Mouse (Mus musculus): ENCODE data around the gene Capn13. TPM values are rescaled to one million over a fixed set of nuclear protein-coding genes. Genes with fewer than 3 reads are reported as not detected.
A peak's percentile ranks its signal among the peaks of the same experiment; 100 is the strongest.
"Not testable (repeated sequence)": the region's sequence is repeated elsewhere in the genome, so short reads cannot be mapped to it uniquely, and the experiment has no call there.

The Capn13 gene
- total RNA-seq, 2 experiments from 2014 or later: not detected

GRCm38 (mm10) chr17:73282702-73283101, 118.0 kb downstream of the Capn13 start:
- DNase-seq (ENCODE audit: low spot score in 2 of 2): not testable (repeated sequence)

GRCm38 (mm10) chr17:73277770-73278169, 122.9 kb downstream of the Capn13 start:
- DNase-seq (ENCODE audit: low spot score in 2 of 2): no peak

GRCm38 (mm10) chr17:73275066-73275465, 125.6 kb downstream of the Capn13 start:
- no peak for DNase-seq (ENCODE audit: low spot score in 2 of 2)

GRCm38 (mm10) chr17:73273809-73274208, 126.9 kb downstream of the Capn13 start:
- DNase-seq (ENCODE audit: low spot score in 2 of 2): no peak

GRCm38 (mm10) chr17:73271797-73272600, 128.7 kb downstream of the Capn13 start:
- DNase-seq (ENCODE audit: low spot score in 2 of 2): no peak

GRCm38 (mm10) chr17:73270871-73271796, 129.5 kb downstream of the Capn13 start:
- no peak for DNase-seq (ENCODE audit: low spot score in 2 of 2)

GRCm38 (mm10) chr17:73263077-73263501, 137.6 kb downstream of the Capn13 start:
- no peak for DNase-seq (ENCODE audit: low spot score in 2 of 2)

- no peak for DNase-seq (ENCODE audit: low spot score in 2 of 2)
These were observed 138.1 kb downstream of the Capn13 start for GRCm38 (mm10) chr17:73262558-73262957.

GRCm38 (mm10) chr17:73259258-73259657, 141.4 kb downstream of the Capn13 start:
- DNase-seq (ENCODE audit: low spot score in 2 of 2): not testable (repeated sequence)

GRCm38 (mm10) chr17:73258620-73259019, 142.0 kb downstream of the Capn13 start:
- peak; percentile 24 to 35 for DNase-seq (ENCODE audit: low spot score in 2 of 2)
